Mouse (Mus musculus): ENCODE measurements around the gene D3Ertd254e. TPM values are rescaled to one million over a fixed set of nuclear protein-coding genes. Genes with fewer than 3 reads are reported as not detected.
"Not testable (repeated sequence)": the region's sequence is repeated elsewhere in the genome, so short reads cannot be mapped to it uniquely, and the experiment has no call there.

D3Ertd254e gene
- total RNA-seq (2017) = 5.3 and 6.9 TPM in 2 replicates

DNA sequence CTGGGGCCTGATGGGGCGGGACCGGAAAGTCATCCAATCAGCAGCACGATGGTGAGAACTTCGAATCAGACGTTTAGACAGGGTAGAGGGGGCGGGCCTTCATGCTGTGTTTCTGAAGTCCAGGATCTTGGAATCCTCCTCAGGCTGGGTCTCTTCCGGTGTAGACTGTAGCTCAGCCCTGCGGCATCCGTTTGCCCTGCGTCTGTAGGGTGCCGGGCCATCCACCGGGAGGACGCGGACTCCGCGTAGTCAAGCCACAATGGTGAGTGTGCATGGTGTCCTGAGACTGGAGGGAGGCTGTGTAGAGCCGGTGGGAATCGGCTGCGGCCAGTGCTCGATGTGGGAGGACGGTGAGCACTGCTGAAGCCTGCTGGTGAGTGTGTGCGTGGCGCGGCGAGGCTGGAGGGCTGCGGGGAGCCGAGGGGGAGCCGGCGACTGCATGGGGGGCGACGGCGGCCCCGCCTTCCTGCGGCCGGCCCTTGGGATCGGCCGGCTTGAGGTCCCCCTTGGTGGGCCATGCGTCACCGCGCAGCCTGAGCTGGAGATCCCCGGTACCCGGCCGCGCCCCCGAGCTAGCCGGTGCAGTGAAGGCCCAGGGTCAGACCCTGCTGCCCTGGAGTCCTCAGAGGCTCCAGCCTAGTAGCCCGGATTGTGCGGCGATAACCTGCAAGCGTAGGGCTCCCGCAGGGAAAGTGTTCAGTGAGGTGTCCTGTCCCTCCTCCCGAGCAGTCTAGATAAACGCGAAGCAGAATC lies at the start of gene D3Ertd254e:
TSS of gene D3Ertd254e (plus strand) at position 84 of the 753 bp plus-strand sequence.
- peak; percentile 97 for ATAC-seq (replicated peaks; ENCODE audit: low read depth, poor library complexity, severe bottlenecking)

DNA sequence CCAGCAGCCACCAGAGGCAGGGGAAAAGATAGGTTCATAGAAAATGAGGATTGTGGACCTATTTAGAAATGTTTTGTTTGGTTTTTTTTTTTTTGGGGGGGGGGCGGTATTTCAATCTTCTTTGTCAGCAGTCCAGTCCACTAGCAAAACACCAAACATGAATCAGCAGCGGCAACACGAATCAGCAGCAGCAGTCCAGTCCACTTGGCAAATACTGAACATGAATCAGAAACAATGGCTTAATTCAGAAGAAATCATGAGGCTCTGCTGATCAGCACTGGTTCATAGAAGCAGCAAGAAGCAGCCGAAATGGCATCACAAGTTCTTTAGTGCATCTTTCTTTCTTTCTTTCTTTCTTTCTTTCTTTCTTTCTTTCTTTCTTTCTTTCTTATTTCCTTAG lies 34.7 kb upstream of the D3Ertd254e start:
- no peak for ATAC-seq (replicated peaks; ENCODE audit: low read depth, poor library complexity, severe bottlenecking)

DNA sequence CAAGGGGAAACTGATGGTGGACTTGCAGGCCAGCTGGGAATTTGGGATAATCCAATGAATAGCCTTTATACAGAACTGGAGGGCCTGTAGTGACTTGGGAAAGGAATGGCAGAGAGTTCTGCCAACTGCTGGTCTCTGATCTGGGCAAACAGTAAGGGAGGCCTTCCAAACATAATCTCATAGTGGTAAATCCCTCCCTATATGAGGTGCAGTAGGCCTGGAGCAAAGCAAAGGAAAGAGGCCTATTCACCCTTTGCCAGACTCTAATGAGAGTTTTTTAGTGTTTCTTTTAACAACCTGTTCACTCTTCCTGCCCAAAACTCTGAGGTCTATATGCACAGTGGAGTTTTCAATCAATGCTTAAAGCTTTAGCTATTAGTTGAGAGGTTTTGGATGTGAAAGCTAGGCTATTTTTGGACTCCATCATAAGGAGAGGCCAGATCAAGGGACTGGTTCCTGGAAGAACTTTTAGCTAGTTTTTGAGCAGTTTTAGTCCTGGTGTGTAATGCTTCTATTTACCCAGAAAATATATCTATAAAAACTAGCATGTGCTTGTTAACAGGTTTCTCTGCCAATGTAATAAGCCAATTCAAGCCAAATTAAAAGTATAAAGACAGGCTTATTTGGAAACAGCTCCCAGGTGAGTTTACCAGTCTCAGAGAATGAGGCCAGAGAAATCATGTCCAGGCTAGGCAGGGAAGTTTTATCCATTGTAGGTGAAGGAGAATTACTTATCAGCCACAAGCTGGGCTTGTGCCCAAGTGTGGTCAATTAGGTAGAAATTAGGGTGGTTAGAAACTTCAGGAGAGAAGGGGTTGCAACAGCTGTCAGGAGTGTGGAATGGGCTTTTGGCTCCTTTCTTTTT lies 30.9 kb upstream of the D3Ertd254e start:
- ATAC-seq (replicated peaks; ENCODE audit: low read depth, poor library complexity, severe bottlenecking) = no peak

DNA sequence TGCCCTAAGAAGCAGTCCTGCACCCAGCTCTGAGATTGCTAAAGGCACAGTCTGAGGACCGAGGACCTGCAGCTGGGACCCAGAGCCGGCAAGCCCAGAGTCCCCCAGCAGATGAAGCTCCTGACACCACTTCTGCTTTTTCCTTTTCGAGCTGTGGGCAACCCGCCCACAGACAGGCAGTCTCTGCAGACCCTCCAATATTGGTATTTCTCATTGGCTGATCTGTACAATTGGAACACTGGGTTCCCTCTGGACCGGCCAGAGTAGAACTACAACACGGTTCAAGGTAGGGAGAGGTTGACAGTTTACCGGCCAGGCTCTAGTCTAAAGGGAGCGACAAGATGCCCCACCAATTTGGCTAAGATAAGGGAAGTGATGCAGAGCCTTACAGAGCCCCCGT lies 24.6 kb upstream of the D3Ertd254e start:
- not testable (repeated sequence) for ATAC-seq (replicated peaks; ENCODE audit: low read depth, poor library complexity, severe bottlenecking)

DNA sequence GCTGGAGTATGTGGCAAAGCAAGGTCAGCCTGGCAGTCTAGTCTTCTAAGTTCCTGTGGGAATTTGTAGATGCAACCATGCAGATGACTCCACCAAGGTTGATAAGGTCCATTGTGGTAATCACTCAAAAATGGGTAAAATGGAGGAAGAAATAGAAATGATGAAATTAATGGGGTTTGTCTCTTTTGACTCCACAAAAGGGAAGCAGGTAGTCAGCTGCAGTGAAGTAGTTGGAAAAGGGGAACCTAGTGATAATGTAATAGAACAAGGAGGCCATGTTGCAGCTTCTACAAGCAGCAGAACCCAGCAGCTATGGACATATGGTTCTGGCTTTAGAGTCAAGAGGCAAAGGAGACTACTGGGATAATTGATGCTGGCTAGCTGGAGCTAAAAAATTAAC lies 14.7 kb upstream of the D3Ertd254e start:
- ATAC-seq (replicated peaks; ENCODE audit: low read depth, poor library complexity, severe bottlenecking) = peak; percentile 39; the same call in 1 of the 2 replicates

DNA sequence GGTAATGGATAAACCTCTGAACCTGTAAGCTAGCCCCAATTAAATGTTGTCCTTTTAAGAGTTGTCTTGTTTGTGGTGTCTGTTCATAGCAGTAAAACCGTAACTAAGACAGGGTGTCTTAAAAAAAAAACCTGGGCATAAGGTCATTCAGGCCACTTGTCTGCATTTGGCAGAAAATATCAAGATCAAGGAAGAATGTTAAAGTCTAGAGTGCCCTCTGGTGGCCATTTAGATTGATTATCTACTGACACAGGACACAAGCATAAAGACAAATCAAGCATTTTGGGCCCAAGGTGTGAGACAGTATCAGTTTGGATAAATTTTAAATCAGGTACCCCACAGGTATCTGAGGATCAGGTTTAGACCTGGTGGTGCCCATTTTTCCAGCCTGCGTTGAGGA lies 13.3 kb upstream of the D3Ertd254e start:
- peak; percentile 90 for ATAC-seq (replicated peaks; ENCODE audit: low read depth, poor library complexity, severe bottlenecking)

DNA sequence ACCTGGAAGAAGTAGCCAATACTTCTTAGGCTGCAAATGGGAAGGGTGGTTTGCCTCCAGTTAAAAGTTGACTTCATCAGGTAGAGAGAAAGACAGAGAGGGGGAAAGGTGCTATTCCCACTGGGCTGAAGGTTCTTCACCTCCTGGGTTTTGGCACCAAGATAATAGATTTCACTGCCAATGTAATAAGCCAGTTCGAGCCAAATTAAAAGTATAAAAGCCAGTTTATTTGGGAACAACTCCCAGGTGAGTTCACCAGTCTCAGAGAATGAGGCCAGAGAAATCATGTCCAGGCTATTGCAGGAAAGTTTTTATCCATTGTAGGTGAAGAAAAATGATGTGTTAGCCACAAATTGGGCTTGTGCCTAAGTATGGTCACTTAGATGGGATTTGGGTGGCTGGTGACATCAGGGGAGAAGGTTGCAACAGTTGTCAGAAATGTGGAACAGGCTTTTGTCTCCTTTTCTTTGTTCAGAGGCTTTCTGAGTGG lies 12.6 kb upstream of the D3Ertd254e start:
- no peak for ATAC-seq (replicated peaks; ENCODE audit: low read depth, poor library complexity, severe bottlenecking)

DNA sequence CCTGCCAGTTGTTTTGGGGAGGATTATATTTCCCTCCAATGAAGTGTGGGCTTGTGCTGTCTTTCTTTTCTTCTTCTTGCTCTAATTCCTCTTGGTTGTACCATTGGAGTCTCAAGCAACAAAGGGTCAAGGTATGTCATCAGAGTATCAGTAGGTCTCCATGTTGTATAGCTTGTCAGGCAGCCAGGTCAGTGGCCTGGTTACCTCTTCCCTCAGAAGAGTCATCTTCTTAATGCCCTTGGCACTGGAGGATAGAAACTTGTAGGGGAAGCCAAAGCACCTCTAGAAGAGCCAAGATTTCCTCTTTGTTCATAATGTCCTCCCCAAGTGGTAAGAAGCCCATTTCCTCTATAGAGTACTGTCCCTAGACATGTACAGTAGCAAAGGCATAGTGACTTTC lies 11.8 kb upstream of the D3Ertd254e start:
- no peak for ATAC-seq (replicated peaks; ENCODE audit: low read depth, poor library complexity, severe bottlenecking)

DNA sequence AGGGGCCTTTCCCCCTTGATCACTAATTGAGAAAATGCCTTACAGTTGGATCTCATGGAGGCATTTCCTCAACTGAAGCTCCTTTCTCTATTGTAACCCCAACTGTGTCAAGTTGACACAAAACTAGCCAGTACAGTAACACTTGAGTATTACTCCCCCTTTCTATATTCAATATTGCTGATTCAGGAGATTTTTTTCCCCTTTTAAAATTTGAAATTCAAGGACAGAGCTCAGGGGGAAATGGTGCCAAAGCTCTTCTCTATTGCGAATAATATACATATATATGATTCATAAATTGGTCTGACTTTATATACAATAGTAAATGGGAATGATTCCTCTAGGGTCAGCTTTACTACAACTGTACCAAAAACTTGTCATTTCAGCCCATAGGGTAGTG lies 282 bp upstream of the D3Ertd254e start:
- no peak for ATAC-seq (replicated peaks; ENCODE audit: low read depth, poor library complexity, severe bottlenecking)

DNA sequence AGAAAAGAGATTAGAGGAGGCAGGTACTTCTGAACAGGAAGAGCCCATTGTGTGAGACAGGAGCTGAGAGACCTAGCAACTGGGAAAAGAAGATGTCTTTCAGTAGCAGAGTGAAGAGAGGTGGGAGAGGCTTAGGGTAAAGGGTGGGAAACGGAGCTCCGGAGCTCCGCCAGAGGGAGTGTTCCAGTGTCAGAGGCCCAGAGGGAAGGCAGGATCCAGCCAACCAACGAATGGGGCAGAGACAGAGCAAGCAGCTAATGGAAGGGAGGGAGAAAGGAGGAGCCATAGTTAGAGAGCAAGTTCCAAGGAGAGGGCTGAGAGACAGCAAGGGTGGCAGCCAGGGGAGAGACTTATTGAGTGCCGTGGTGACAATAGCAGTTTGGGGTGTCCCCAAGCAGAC lies 4.5 kb downstream of the D3Ertd254e start:
- no peak for ATAC-seq (replicated peaks; ENCODE audit: low read depth, poor library complexity, severe bottlenecking)

DNA sequence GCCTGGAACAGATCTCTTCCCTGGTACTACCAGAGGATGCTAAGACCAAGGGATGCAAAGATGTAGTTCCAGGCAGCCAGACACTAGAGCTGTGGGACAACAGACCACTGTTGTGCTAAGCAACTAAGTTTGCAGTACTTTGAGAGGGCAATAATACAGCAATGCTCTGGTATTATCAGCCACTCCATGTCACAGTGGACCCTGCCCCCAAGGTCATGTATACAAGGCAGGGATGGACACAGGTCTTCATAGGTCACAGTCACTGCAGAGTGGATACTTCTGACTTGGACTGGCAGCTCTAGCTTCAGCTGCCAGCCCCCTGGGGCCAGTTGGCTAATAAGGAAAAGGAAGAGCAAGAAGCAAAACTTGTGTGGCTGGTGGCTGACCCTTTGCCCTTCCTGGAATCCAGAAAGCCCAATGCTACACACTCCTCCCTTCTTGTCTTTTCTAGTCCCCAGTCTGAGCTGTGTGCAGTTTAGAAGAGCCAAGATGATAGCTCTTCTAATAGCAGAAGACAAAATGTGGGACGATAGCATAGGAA lies 19.9 kb downstream of the D3Ertd254e start:
- ATAC-seq (replicated peaks; ENCODE audit: low read depth, poor library complexity, severe bottlenecking) = no peak

DNA sequence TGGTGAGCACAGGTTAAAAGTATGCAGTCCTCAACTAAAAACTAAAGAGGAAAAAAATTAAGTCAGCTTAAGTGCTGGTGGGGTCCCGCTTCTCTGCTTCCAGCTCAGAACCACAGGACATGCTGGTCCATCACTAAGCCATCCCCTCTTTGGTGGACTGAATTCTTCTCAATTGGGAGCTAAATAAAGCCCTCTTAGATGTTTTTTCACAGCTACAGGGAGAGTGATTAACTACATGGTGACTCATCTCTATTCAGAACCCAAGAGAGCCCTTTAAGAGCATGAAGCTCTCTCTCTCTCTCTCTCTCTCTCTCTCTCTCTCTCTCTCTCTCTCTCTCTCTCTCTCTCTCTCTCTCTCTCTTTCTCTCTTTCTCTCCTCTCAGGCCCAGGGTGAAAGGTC lies 20.5 kb downstream of the D3Ertd254e start:
- ATAC-seq (replicated peaks; ENCODE audit: low read depth, poor library complexity, severe bottlenecking) = no peak

DNA sequence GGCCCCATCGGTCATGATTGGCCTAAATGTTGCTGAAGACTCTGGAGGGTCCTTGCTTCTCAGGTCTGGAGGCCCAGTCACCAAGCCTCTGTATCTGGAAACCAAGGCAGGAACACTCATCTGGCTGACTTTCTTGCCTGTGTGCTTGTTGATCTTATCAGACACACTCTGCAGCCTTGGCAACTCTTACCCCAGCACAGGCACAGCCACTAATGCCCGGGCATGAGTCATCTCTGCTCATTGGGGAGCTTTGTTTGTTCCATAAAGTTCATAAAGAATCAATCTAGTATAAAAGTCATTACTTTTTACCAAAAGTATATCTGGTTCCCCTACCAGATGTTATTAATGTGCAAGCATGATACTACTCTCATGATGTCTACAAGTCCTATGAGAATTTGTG lies 22.9 kb downstream of the D3Ertd254e start:
- ATAC-seq (replicated peaks; ENCODE audit: low read depth, poor library complexity, severe bottlenecking) = no peak

DNA sequence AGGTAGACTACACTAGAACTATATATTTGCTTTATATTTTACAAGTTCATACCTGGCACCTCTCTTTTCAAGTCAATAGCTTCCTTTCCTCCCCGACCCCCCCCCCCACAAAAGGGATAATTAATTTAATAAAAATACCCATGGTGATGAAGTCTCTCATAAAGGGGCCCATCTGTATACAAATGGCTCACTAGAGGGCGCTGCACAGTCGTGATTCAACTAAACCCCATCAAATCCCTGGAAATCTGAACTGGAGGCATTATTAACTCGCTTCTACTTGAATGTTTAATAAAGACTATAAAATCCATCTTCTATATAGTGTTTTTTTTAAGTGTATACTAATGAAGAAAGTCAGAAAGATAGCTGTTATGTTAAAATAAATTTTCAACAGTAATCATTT lies 30.7 kb downstream of the D3Ertd254e start:
- 0 out of 2 replicates have a peak, but pooled peaks have one; percentile 45 for ATAC-seq (replicated peaks; ENCODE audit: low read depth, poor library complexity, severe bottlenecking)

DNA sequence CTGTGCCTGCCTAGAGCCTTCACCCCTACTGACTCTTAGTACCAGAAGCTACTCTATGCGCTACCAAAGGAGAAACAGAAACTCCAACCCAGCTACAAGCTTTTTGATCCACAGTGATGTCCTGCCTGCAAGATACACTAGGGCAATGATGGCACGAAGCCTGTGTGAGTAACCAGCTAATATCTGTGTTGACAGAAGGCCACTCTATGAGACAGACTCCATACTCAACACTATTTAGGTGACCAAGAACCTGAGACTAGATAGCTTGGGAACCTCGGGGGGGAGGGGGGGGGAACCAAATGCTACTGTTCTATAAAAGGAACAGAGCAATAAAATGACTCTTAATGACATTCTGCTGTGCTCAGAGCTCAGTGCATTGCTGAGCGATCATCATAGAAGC lies 35.7 kb downstream of the D3Ertd254e start:
- ATAC-seq (replicated peaks; ENCODE audit: low read depth, poor library complexity, severe bottlenecking) = no peak

DNA sequence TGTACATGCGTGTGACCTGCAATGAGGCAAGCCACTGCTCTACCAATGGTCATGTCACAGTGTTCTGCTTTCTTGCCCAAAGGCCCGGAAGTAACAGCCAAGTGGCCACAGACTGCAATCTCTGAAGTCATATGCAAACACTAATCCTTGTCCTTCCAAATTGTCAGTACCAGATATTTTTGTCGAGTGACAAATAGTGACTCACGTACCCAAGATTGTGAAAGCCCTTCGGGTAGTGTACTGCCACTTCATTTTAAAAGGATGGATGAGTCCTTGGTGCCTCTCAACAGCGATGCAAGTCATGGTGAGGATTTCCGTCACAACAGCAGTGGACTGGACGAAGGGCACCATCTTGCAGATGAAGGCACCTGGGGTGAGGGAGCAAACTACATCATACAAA lies 38.4 kb downstream of the D3Ertd254e start:
- no peak for ATAC-seq (replicated peaks; ENCODE audit: low read depth, poor library complexity, severe bottlenecking)

DNA sequence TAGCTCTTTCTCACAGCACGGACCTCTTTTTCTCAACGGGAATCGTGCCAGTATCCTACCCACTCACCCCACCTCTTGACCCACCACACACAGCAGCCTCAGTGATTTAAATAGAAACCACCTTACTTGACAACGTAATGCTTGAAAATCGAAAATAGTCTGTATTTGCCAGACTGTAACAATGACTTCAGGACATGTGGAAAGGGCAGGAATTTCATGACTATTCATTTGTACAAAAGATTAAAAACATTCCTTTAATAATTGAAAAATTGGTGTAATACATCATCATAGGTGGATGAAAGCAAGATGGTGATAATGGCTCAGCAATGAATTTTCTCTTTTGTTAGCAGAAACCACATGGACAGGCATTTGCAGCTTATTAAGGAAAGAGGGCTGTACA lies 50.3 kb downstream of the D3Ertd254e start:
- ATAC-seq (replicated peaks; ENCODE audit: low read depth, poor library complexity, severe bottlenecking) = no peak

DNA sequence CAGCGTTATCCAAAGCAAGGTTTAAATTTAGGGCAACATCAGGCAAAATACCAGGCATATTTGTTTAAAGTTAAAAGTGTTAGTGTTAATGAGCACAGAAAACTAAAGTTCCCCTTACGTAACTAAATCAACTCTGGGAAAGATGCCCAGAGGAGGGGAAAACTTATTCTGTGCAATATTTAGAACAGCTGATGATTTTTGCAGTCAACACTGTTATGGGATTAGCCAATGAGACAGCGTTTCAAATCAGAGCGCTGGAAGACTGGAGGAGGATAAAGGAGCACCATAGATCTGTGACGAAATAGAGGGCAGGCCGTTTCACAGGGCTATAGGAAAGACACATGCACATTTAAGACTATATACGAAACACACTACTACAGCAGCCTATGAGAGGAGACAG lies 52.1 kb downstream of the D3Ertd254e start:
- ATAC-seq (replicated peaks; ENCODE audit: low read depth, poor library complexity, severe bottlenecking) = no peak

DNA sequence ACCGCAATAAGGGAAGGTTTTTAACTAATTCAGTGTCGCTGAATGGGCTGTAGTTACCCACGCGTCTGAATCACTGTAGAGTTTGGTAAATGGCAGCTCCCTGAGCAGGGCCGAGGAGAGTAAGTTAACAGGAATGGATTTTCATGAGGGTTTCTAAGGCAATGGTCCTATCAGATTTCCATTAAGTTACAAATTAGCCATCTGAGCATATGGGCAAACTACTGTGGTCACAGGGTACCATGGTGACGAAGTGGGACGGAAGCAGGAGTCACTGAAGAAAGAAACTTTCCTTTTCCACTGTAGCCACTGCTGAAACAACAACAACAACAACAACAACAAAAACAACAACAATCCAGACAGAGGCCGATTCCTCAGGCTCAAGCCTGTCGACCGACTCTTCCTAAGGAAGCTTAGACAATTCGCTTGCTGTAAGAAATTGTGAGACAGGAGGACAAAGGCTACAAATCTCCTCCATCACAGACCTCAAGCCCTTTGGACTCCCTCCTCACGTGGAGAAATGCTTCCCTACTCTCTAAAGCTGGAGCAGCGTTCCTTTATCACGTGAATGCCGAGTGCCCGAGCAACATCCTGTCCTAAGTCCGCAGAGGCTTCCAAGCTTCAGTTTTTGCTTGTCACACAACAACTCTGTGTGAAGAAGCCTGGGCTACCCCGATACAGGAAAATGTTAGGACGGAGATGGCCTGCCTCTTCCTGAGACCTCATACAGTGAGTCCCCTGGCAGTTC lies 56.9 kb downstream of the D3Ertd254e start:
- ATAC-seq (replicated peaks; ENCODE audit: low read depth, poor library complexity, severe bottlenecking) = no peak

All from common myeloid progenitor, adult 5-6 weeks (primary cell).